Mouse (Mus musculus): Measurements from ENCODE around the gene Chrna10.

The Chrna10 gene

GRCm38 (mm10) chr7:102081784-102082183 lies 34.8 kb downstream of the Chrna10 start:
- DNase-seq (ENCODE audit: low read depth, low spot score) = no peak

- DNase-seq (ENCODE audit: low read depth, low spot score) = no peak
Measured at GRCm38 (mm10) chr7:102080311-102080710, 36.3 kb downstream of the Chrna10 start.

- DNase-seq (ENCODE audit: low read depth, low spot score) = no peak
Measured at GRCm38 (mm10) chr7:102078517-102078916, 38.1 kb downstream of the Chrna10 start.

GRCm38 (mm10) chr7:102076714-102077296 lies 39.8 kb downstream of the Chrna10 start:
- no peak for DNase-seq (ENCODE audit: low read depth, low spot score)

GRCm38 (mm10) chr7:102066363-102066762 lies 50.3 kb downstream of the Chrna10 start:
- DNase-seq (ENCODE audit: low read depth, low spot score) = no peak

GRCm38 (mm10) chr7:102065046-102065891 lies 51.4 kb downstream of the Chrna10 start, which contains the start of the genes Rnf121, Xndc1 and Xntrpc:
Rnf121 (minus strand) TSS chr7:102065469.
Xndc1 (plus strand) TSS chr7:102065511.
Xntrpc (plus strand) TSS chr7:102065713.
- DNase-seq (ENCODE audit: low read depth, low spot score) = peak; percentile 88

GRCm38 (mm10) chr7:102064655-102065045 lies 52.0 kb downstream of the Chrna10 start:
- no peak for DNase-seq (ENCODE audit: low read depth, low spot score)

- DNase-seq (ENCODE audit: low read depth, low spot score) = no peak
Measured at GRCm38 (mm10) chr7:102063891-102064290, 52.7 kb downstream of the Chrna10 start.

- no peak for DNase-seq (ENCODE audit: low read depth, low spot score)
Measured at GRCm38 (mm10) chr7:102062203-102062602, 54.4 kb downstream of the Chrna10 start.

GRCm38 (mm10) chr7:102061353-102061752 lies 55.3 kb downstream of the Chrna10 start:
- no peak for DNase-seq (ENCODE audit: low read depth, low spot score)
